In the genomic region with DNA sequence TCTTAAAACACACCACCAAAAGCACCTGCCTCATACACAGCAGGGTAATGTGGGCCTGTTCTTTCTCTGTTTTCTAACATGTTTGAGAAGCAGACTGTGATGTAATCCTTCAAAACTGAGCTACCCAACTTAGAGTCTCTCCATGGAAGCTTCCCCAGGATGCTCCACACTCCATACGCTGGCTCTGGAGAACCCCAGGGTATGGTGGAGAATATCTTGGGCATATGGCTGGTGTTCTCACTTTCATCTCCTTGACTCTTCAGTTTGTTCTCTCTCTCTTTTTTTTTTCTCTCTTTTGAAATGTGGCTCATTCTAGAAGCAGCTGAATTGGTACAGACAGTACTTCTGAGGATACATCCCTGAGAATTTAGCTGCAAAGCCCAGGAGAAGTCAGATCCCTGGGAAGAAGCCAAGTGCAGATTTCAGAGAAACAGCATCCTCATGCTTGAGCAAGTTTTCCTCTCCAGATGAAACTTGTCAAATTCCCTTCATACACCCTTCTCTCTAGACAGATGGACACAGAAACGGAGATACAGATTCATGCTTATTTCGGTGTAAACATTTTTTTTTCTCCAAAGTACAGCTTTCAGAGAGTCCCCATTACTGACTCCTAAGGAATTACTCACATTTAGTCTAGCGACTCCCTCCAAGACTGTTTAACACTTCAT, we compare ENCODE assay signal across 13 mouse cellular contexts.
DNase-seq lines count a peak whose midpoint lies in the region; ATAC-seq and TF ChIP-seq lines count a peak whose summit lies in the region.
"Had no signal": no experiment of that assay in that cellular context is flagged by ENCODE, and none has a peak within 500 bp of the region (broad histone marks: within the 10 kb centered on the region; RNA-seq: fewer than 3 reads in every experiment).

No protein-coding gene starts in this region.

- ATAC-seq in forebrain, postnatal 0 days = peak; percentile 83
- no peak for ATAC-seq in forebrain, embryonic 12.5 days (ENCODE audit: low FRiP score)
- ATAC-seq in lung, embryonic 16.5 days (ENCODE audit: low read depth) = peak; percentile 85
- no peak for ATAC-seq in kidney, embryonic 15.5 days (replicated peaks; ENCODE audit: low FRiP score)

- no peak overlapping the region for H3K9ac ChIP-seq in forebrain, postnatal 0 days
- H3K9ac ChIP-seq in forebrain, embryonic 12.5 days = no peak overlapping the region
- no peak overlapping the region for H3K9ac ChIP-seq in lung, embryonic 16.5 days (ENCODE audit: low read length)
- H3K9ac ChIP-seq in kidney, embryonic 15.5 days = no peak overlapping the region
- H3K9ac ChIP-seq: limb, embryonic 13.5 days had no signal

- H3K4me1 ChIP-seq in forebrain, postnatal 0 days (ENCODE audit: insufficient read depth) = 0 out of 2 replicates have a peak, but pooled peaks cover 4% of the 10 kb centered on the region
- peaks cover 3% of the 10 kb centered on the region for H3K4me1 ChIP-seq in forebrain, embryonic 12.5 days
- peaks cover 6% of the 10 kb centered on the region for H3K4me1 ChIP-seq in lung, embryonic 16.5 days (replicated peaks; ENCODE audit: control insufficient read depth, insufficient read depth, low read length)
- H3K4me1 ChIP-seq in midbrain, embryonic 10.5 days = peaks cover 11% of the 10 kb centered on the region; the same call in 1 of the 2 replicates
- no peaks in the 10 kb centered on the region for H3K4me1 ChIP-seq in kidney, embryonic 15.5 days

- WGBS in forebrain, postnatal 0 days = 67% methylated on average over 4 of the region's 4 CpGs
- 92% methylated on average over 4 of the region's 4 CpGs for WGBS in forebrain, embryonic 12.5 days
- WGBS in lung, embryonic 16.5 days = 49% methylated on average over 4 of the region's 4 CpGs
- WGBS in midbrain, embryonic 10.5 days = 94% methylated on average over 4 of the region's 4 CpGs
- 81% methylated on average over 4 of the region's 4 CpGs for WGBS in kidney, embryonic 15.5 days

- no peak overlapping the region; the same call in 1 of the 2 replicates for H3K27ac ChIP-seq in forebrain, postnatal 0 days (ENCODE audit: low read depth, low read length)
- no peak overlapping the region for H3K27ac ChIP-seq in forebrain, embryonic 12.5 days
- peak overlapping the region; percentile 61; the same call in 1 of the 2 replicates for H3K27ac ChIP-seq in lung, embryonic 16.5 days (ENCODE audit: low read length)
- no peak overlapping the region for H3K27ac ChIP-seq in midbrain, embryonic 10.5 days (replicated peaks)
- no peak overlapping the region for H3K27ac ChIP-seq in kidney, embryonic 15.5 days
- H3K27ac ChIP-seq: limb, embryonic 13.5 days had no signal

- no peaks in the 10 kb centered on the region for H3K36me3 ChIP-seq in forebrain, postnatal 0 days (ENCODE audit: insufficient read depth)
- no peaks in the 10 kb centered on the region for H3K36me3 ChIP-seq in forebrain, embryonic 12.5 days (replicated peaks)
- H3K36me3 ChIP-seq in lung, embryonic 16.5 days (ENCODE audit: control insufficient read depth, insufficient read depth, low read length) = no peaks in the 10 kb centered on the region
- H3K36me3 ChIP-seq in midbrain, embryonic 10.5 days = no peaks in the 10 kb centered on the region
- no peaks in the 10 kb centered on the region for H3K36me3 ChIP-seq in kidney, embryonic 15.5 days
- H3K36me3 ChIP-seq: limb, embryonic 13.5 days had no signal

- H3K4me2 ChIP-seq in forebrain, postnatal 0 days (ENCODE audit: low read depth) = no peak overlapping the region
- no peak overlapping the region for H3K4me2 ChIP-seq in forebrain, embryonic 12.5 days
- no peak overlapping the region for H3K4me2 ChIP-seq in lung, embryonic 16.5 days (ENCODE audit: low read depth, low read length)
- H3K4me2 ChIP-seq in kidney, embryonic 15.5 days = no peak overlapping the region
- H3K4me2 ChIP-seq: limb, embryonic 13.5 days had no signal

- H3K9me3 ChIP-seq in forebrain, postnatal 0 days (ENCODE audit: low read length) = no peaks in the 10 kb centered on the region
- no peaks in the 10 kb centered on the region for H3K9me3 ChIP-seq in forebrain, embryonic 12.5 days
- no peaks in the 10 kb centered on the region for H3K9me3 ChIP-seq in lung, embryonic 16.5 days (ENCODE audit: control insufficient read depth, low read length)
- no peaks in the 10 kb centered on the region for H3K9me3 ChIP-seq in midbrain, embryonic 10.5 days (replicated peaks)
- no peaks in the 10 kb centered on the region for H3K9me3 ChIP-seq in kidney, embryonic 15.5 days (replicated peaks)
- H3K9me3 ChIP-seq: limb, embryonic 13.5 days had no signal

- DNase-seq in forebrain, postnatal 0 days = peak; percentile 63
- DNase-seq in layer of hippocampus, adult 9-11 months = peak; percentile 56
- no peak for DNase-seq in layer of hippocampus, postnatal 10 days (ENCODE audit: low spot score in 2 of 2)
- DNase-seq in frontal cortex, postnatal 36 days (ENCODE audit: low spot score in 2 of 2) = peak; percentile 38 to 60
- no peak for DNase-seq in midbrain, embryonic 10.5 days (ENCODE audit: low spot score)
- DNase-seq: adrenal gland, adult 8-10 months; cerebellum, postnatal 25 days; kidney, adult 11 months; midbrain, embryonic 14.5 days had no signal

- TF ChIP-seq CTCF in forebrain, postnatal 0 days (IDR thresholded peaks at IDR 0.05; ENCODE audit: low read depth) = no peak

- no peaks in the 10 kb centered on the region for H3K27me3 ChIP-seq in forebrain, postnatal 0 days (ENCODE audit: insufficient read depth, low read length)
- 0 out of 2 replicates have a peak, but pooled peaks cover 4% of the 10 kb centered on the region for H3K27me3 ChIP-seq in forebrain, embryonic 12.5 days
- H3K27me3 ChIP-seq in lung, embryonic 16.5 days (ENCODE audit: control insufficient read depth, insufficient read depth, low read depth, low read length) = no peaks in the 10 kb centered on the region
- no peaks in the 10 kb centered on the region for H3K27me3 ChIP-seq in midbrain, embryonic 10.5 days (ENCODE audit: low read depth, poor library complexity, severe bottlenecking)
- no peaks in the 10 kb centered on the region for H3K27me3 ChIP-seq in kidney, embryonic 15.5 days
- H3K27me3 ChIP-seq: limb, embryonic 13.5 days had no signal

- H3K4me3 ChIP-seq in forebrain, postnatal 0 days (ENCODE audit: low read depth, low read length) = no peak overlapping the region
- no peak overlapping the region for H3K4me3 ChIP-seq in forebrain, embryonic 12.5 days (replicated peaks)
- no peak overlapping the region for H3K4me3 ChIP-seq in lung, embryonic 16.5 days (ENCODE audit: low read length)
- no peak overlapping the region for H3K4me3 ChIP-seq in midbrain, embryonic 10.5 days
- H3K4me3 ChIP-seq in kidney, embryonic 15.5 days (replicated peaks) = no peak overlapping the region
- H3K4me3 ChIP-seq: limb, embryonic 13.5 days had no signal

Comparison
In these comparisons a context has a peak if more than half of its experiments do, and no peak if none do; other contexts are left out.
1. ATAC-seq: peak in forebrain, postnatal 0 days (single experiment) and lung, embryonic 16.5 days (single experiment); none in forebrain, embryonic 12.5 days (single experiment) and kidney, embryonic 15.5 days (single experiment).
2. DNase-seq: peak in forebrain, postnatal 0 days (single experiment), layer of hippocampus, adult 9-11 months (single experiment) and frontal cortex, postnatal 36 days (2 of 2); none in layer of hippocampus, postnatal 10 days (0 of 2) and midbrain, embryonic 10.5 days (single experiment).